Mouse (Mus musculus): ENCODE data around the gene Glrx5. TPM values are rescaled to one million over a fixed set of nuclear protein-coding genes. Genes with fewer than 3 reads are reported as not detected.

Gene Glrx5
- polyA plus RNA-seq, 1 experiment: 69.7 TPM

DNA sequence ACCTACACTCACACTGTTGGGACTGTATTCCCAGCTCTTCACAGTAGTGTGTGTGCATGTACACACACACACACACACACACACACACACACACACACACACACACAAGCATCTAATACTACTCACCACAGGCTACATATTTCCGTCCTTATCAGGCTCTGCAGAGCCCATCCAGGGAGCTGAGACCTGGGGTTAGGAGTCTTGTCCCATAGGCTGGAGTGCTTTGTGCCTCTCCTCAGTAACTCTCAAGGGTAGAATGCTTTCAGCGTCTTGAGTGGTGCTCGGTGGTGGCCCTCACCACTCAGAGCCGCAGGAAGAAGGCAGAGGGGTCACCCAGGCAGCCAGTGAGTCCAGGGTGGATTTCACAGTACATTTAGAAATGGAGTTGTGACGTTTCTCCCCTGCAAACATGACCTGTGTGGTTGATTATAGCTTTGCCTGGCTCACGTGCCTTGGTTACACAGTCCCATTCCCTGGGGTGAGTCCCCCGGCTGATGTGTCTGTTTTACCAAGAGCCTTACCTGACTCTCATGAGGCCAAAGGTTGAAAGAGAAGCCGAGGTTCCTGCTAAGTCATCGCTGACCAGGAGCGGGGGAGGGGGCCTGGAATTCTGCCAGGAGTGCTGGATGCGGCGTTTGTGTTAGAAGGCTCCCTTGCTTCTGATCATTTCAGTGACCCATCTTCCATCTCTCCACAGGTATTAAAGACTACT lies 7.2 kb downstream of the Glrx5 start:
- no peak for TF ChIP-seq POLR2A (IDR thresholded peaks at IDR 0.05; ENCODE audit: extremely low read depth, insufficient read depth, low read length)
- no peak for TF ChIP-seq CTCF (IDR thresholded peaks at IDR 0.05; ENCODE audit: extremely low read depth, insufficient read depth, low read length)
- Histone ChIP-seq H3K4me3 (ENCODE audit: insufficient read depth, low read length) (no peak overlapping the region), H3K27ac (ENCODE audit: insufficient read depth, low read length) (no peak overlapping the region), H3K4me1 (ENCODE audit: control insufficient read depth, insufficient read depth, low read length) (no peaks in the 10 kb centered on the region)

DNA sequence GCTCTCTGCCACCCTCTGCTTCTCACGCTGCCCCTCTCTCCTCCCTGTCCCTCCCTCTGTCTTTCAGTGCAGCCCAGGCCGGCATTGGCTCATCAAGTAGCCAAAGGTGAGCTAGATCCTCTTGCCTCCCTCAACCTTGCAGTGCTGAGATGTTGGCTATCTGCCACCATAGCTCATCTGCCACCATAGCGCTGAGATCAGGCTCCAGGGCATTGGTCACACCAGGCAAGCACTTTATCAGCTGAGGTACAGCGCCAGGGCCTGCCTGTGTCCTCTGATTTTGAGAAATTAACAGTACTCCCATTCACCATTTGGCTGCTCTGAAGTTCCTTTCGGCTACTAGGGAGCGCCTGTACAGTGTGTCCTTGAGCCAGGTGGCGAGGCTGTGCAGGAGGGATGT lies 8.5 kb downstream of the Glrx5 start:
- TF ChIP-seq POLR2A (IDR thresholded peaks at IDR 0.05; ENCODE audit: extremely low read depth, insufficient read depth, low read length) (no peak), CTCF (IDR thresholded peaks at IDR 0.05; ENCODE audit: extremely low read depth, insufficient read depth, low read length) (no peak)
- Histone ChIP-seq H3K27ac (ENCODE audit: insufficient read depth, low read length) (no peak overlapping the region), H3K4me1 (ENCODE audit: control insufficient read depth, insufficient read depth, low read length) (no peaks in the 10 kb centered on the region), H3K4me3 (ENCODE audit: insufficient read depth, low read length) (no peak overlapping the region)

DNA sequence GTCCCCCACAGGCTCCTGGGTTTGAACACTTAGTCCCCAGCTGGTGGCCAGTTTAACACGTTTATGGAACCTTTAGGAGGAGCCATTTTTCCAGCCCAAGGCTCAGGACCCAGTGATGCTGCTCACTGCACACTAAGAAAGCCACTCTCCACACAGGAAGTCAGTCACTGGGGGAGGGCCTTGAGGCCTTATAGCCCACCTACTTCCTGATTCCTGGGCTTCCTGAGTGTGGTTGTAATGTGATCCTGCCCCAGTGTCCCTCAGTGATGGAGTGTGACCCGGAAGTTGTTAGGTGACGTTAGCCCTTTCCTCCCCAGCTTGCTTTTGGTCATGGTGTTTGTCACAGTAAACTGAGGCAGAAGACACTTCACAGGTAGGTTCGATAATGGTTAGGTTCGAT lies 10.6 kb downstream of the Glrx5 start:
- H3K4me3 ChIP-seq (ENCODE audit: insufficient read depth, low read length): no peak overlapping the region
- H3K4me1 ChIP-seq (ENCODE audit: control insufficient read depth, insufficient read depth, low read length): no peaks in the 10 kb centered on the region
- H3K27ac ChIP-seq (ENCODE audit: insufficient read depth, low read length): no peak overlapping the region
- TF ChIP-seq POLR2A (IDR thresholded peaks at IDR 0.05; ENCODE audit: extremely low read depth, insufficient read depth, low read length): no peak
- no peak for TF ChIP-seq CTCF (IDR thresholded peaks at IDR 0.05; ENCODE audit: extremely low read depth, insufficient read depth, low read length)

- no peak overlapping the region for H3K27ac ChIP-seq (ENCODE audit: insufficient read depth, low read length)
- no peak for TF ChIP-seq CTCF (IDR thresholded peaks at IDR 0.05; ENCODE audit: extremely low read depth, insufficient read depth, low read length)
- H3K4me3 ChIP-seq (ENCODE audit: insufficient read depth, low read length): no peak overlapping the region
- no peaks in the 10 kb centered on the region for H3K4me1 ChIP-seq (ENCODE audit: control insufficient read depth, insufficient read depth, low read length)
These were observed 12.3 kb downstream of the Glrx5 start for GRCm38 (mm10) chr12:105044775-105045174.

DNA sequence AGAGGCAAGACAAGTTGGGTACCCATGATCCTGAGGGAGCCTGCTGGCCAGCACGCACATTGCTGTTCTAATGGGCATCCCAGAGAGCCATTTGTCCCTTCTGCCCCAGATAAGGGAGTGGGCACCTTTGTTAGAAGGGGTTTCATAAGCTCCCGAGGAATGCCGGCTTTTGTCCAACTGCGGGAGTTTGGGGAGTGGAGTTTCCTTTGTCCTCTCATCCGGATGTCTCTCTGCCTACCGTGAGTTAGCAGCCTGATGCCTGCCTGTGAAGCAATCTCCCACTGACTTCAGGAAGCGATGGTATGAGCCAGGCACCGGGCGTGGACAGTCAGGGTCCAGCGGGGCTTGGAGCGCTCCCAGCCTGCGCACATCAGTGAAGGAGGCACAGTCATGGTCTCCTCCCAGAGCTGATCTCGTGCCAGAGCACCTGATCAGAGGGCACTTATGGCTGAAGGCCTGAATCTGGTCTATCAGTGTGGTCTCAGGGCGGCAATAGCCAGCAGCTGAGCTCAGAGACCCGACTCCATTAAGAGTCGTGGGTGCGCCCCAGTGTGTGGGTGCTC lies 15.9 kb downstream of the Glrx5 start:
- Histone ChIP-seq H3K27ac (ENCODE audit: insufficient read depth, low read length) (no peak overlapping the region), H3K4me3 (ENCODE audit: insufficient read depth, low read length) (no peak overlapping the region), H3K4me1 (ENCODE audit: control insufficient read depth, insufficient read depth, low read length) (no peaks in the 10 kb centered on the region)
- TF ChIP-seq CTCF (IDR thresholded peaks at IDR 0.05; ENCODE audit: extremely low read depth, insufficient read depth, low read length): no peak
- TF ChIP-seq POLR2A (IDR thresholded peaks at IDR 0.05; ENCODE audit: extremely low read depth, insufficient read depth, low read length): no peak

GRCm38 (mm10) chr12:105049813-105050212 lies 17.3 kb downstream of the Glrx5 start:
- no peaks in the 10 kb centered on the region for H3K4me1 ChIP-seq (ENCODE audit: control insufficient read depth, insufficient read depth, low read length)

DNA sequence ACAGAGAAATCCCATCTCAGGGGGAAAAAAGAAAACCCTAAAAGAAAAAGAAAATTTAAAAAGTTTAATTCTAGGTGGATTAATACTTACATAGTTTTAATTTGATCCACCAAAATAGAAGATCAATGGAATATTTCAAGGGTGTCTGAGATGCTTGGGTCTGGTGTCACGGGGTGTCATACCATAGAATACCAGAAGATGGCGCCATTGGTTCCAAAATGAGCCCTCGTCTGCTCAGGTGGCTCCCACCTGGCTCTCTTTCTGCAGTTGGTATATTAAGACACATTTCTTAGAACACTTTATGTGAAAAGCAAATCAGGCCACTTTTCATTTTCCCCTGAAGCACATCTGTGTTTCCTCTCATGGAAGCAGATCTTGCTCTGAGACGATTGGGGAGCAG lies 18.4 kb downstream of the Glrx5 start:
- no peak overlapping the region for H3K4me3 ChIP-seq (ENCODE audit: insufficient read depth, low read length)
- no peak for TF ChIP-seq POLR2A (IDR thresholded peaks at IDR 0.05; ENCODE audit: extremely low read depth, insufficient read depth, low read length)
- peak; percentile 80 for TF ChIP-seq CTCF (IDR thresholded peaks at IDR 0.05; ENCODE audit: extremely low read depth, insufficient read depth, low read length)

More at GRCm38 (mm10) chr12:105049813-105050212, 17.3 kb downstream of the Glrx5 start:
- no peak for TF ChIP-seq CTCF (IDR thresholded peaks at IDR 0.05; ENCODE audit: extremely low read depth, insufficient read depth, low read length)
- no peak for TF ChIP-seq POLR2A (IDR thresholded peaks at IDR 0.05; ENCODE audit: extremely low read depth, insufficient read depth, low read length)
- Histone ChIP-seq H3K4me3 (ENCODE audit: insufficient read depth, low read length) (no peak overlapping the region), H3K27ac (ENCODE audit: insufficient read depth, low read length) (no peak overlapping the region)

GRCm38 (mm10) chr12:105054041-105054440 lies 21.6 kb downstream of the Glrx5 start:
- no peak overlapping the region for H3K4me3 ChIP-seq (ENCODE audit: insufficient read depth, low read length)
- TF ChIP-seq CTCF (IDR thresholded peaks at IDR 0.05; ENCODE audit: extremely low read depth, insufficient read depth, low read length): no peak
- no peak for TF ChIP-seq POLR2A (IDR thresholded peaks at IDR 0.05; ENCODE audit: extremely low read depth, insufficient read depth, low read length)
- H3K4me1 ChIP-seq (ENCODE audit: control insufficient read depth, insufficient read depth, low read length): no peaks in the 10 kb centered on the region
- no peak overlapping the region for H3K27ac ChIP-seq (ENCODE audit: insufficient read depth, low read length)

More for the DNA sequence above, 18.4 kb downstream of the Glrx5 start:
- no peak overlapping the region for H3K27ac ChIP-seq (ENCODE audit: insufficient read depth, low read length)
- no peaks in the 10 kb centered on the region for H3K4me1 ChIP-seq (ENCODE audit: control insufficient read depth, insufficient read depth, low read length)

GRCm38 (mm10) chr12:105055308-105055707 lies 22.8 kb downstream of the Glrx5 start:
- no peak overlapping the region for H3K27ac ChIP-seq (ENCODE audit: insufficient read depth, low read length)
- TF ChIP-seq CTCF (IDR thresholded peaks at IDR 0.05; ENCODE audit: extremely low read depth, insufficient read depth, low read length) (no peak), POLR2A (IDR thresholded peaks at IDR 0.05; ENCODE audit: extremely low read depth, insufficient read depth, low read length) (no peak)
- H3K4me1 ChIP-seq (ENCODE audit: control insufficient read depth, insufficient read depth, low read length): no peaks in the 10 kb centered on the region
- no peak overlapping the region for H3K4me3 ChIP-seq (ENCODE audit: insufficient read depth, low read length)

DNA sequence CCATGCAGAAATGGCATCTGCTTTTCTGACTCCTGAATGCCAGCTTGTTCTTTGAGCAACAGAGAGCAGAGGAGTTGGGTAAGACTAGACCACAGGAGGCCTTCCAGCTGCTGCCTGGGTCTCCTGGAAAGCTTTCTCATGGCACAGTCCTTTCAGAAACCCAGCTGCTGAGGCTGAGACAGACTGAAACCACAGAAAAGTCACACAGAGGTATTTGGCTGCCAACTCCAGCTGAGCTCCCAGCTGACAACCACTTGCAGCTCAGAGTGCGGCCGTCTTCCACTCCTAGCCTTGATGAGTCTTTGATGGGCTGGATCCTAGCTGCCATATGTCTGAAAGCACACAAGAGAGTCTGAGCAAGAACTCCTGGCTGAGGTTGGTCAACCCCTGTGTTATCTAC lies 27.5 kb downstream of the Glrx5 start:
- TF ChIP-seq POLR2A (IDR thresholded peaks at IDR 0.05; ENCODE audit: extremely low read depth, insufficient read depth, low read length): no peak
- no peak for TF ChIP-seq CTCF (IDR thresholded peaks at IDR 0.05; ENCODE audit: extremely low read depth, insufficient read depth, low read length)
- no peaks in the 10 kb centered on the region for H3K4me1 ChIP-seq (ENCODE audit: control insufficient read depth, insufficient read depth, low read length)
- H3K4me3 ChIP-seq (ENCODE audit: insufficient read depth, low read length): no peak overlapping the region
- no peak overlapping the region for H3K27ac ChIP-seq (ENCODE audit: insufficient read depth, low read length)
